Mouse (Mus musculus): ENCODE measurements around the gene Brd3os. TPM values are rescaled to one million over a fixed set of nuclear protein-coding genes. Genes with fewer than 3 reads are reported as not detected.

Gene Brd3os
- polyA plus RNA-seq, 1 experiment from 2014 or later, result 14.6 TPM

DNA sequence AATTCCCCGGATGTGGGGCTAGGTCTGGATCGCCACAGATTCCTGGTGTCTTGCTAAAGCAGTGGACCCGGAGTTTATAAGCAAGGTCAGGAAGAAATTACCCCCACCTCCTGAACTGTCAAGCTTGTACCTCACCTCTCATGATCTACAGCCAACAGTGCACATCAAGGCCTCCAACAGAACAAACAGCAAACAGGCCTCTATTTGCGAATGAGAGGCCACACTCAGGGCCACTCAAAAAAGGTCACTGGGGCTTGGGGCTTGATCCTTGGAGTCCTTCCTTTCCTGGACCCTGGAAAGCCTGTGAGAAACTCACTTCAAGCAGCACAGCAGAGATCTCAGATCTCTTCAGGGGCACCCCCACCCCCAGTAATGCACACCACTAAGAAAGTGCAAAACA, 31.8 kb downstream of the Brd3os start:
- Histone ChIP-seq H3K4me2 (replicated peaks) (peak overlapping the region; percentile 98), H3K27ac (no peak overlapping the region), H3K4me1 (peaks cover 63% of the 10 kb centered on the region), H3K9ac (peak overlapping the region; percentile 91), H3K27me3 (no peaks in the 10 kb centered on the region), H3K9me3 (no peaks in the 10 kb centered on the region), H3K36me3 (peaks cover 8% of the 10 kb centered on the region), H3K4me3 (peak overlapping the region; percentile 79)
- ATAC-seq (ENCODE audit: insufficient number of reproducible peaks, insufficient read depth, low FRiP score, low TSS enrichment), result no peak
- 17% methylated on average over 4 of the region's 4 CpGs for WGBS

DNA sequence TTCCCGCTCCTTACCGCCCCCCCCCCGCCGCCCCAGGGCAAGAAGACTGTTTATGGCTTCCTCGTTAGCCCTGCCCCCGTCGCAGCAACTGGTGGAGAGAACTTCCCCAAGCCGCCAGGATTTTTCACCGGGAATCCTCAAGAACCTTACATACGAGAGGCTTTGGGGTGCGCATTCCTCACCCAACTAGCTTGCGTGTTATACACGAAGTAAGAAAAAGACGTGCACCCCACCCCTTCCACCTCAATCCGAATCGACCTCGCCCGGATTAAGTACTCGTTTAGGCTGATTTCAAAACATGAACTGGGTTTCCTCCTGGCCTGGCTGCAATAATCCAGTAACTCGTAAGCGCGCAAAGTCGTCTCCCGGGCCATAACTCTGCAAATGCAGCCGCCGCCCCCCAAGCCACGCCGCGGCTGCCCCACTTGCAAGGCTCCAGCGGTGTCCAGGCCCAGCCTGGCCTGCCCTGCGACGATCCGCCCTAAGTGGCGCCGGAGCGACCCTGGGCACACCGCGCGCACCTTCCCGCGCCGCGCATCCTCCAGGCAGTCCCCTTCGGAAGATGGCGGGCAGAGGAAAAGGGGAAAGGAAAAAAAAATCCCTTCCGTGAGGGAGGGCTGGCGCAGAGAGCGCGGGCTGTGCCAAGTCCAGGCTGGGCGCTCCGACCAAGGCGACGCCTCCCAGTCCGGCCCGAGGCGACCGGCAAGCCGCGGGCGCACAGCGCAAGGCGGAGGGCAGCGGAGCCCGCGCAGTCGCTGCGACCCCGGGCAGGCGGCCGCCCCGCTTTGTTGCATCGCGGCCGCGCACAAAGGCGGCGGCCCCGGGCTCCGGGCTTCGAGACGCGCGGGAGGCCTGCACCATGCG, 32.7 kb downstream of the Brd3os start:
- WGBS, result under 1% methylated on average over 82 of the region's 84 CpGs
- ATAC-seq (ENCODE audit: insufficient number of reproducible peaks, insufficient read depth, low FRiP score, low TSS enrichment), result peak; percentile 20; the same call in 1 of the 2 replicates
- H3K9me3 ChIP-seq, result no peaks in the 10 kb centered on the region
- peak overlapping the region; percentile 98 for H3K4me2 ChIP-seq (replicated peaks)
- H3K36me3 ChIP-seq, result peaks cover 8% of the 10 kb centered on the region
- H3K9ac ChIP-seq, result peak overlapping the region; percentile 91
- peaks cover 54% of the 10 kb centered on the region for H3K4me1 ChIP-seq
- peak overlapping the region; percentile 79 for H3K4me3 ChIP-seq
- no peaks in the 10 kb centered on the region for H3K27me3 ChIP-seq
- peak overlapping the region; percentile 98 for H3K27ac ChIP-seq

DNA sequence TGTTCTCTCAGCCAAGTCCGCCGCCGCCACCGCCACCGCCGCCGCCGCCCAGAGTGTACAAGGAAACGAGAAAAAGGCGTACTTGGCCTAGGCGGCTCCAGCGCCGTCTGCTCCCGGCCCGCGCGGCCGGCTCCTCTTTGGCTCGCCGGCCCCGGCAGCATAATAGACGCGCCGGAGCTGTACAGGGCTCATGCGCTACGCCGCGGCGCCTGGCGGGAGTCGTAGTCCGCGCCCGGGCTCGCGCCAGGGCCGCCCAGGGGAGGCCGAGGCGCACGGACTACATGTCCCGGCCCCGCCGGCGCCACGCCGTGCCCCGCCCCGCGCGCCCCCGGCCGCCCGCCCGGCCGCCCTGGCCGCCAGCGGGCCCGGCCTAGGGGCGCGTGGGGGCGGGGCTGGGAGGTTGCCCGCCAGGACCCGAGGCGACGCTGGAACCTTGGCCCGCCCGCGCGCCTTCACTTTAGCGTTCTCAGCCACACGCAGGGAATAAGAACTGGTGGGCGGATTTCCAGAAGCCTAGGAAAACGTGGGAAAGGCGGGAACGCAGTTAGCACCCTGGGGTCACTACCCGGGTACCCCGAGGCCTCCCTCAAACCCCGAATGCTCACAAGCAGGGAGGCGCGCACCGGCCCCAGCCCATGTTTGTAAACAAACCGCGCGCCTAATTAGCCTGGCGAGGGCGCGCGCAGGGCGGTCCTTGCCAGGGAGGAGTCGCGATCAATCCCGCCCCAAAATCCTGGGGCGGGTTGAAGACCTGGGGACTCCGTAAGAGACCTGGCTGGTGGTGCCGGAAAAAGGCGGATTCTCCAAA, 33.6 kb downstream of the Brd3os start:
- Histone ChIP-seq H3K27me3 (no peaks in the 10 kb centered on the region), H3K4me3 (peak overlapping the region; percentile 79), H3K4me1 (peaks cover 47% of the 10 kb centered on the region), H3K36me3 (peaks cover 8% of the 10 kb centered on the region), H3K9me3 (no peaks in the 10 kb centered on the region), H3K4me2 (replicated peaks) (peak overlapping the region; percentile 98), H3K9ac (peak overlapping the region; percentile 91), H3K27ac (peak overlapping the region; percentile 98)
- WGBS, result under 1% methylated on average over 96 of the region's 96 CpGs
- ATAC-seq (ENCODE audit: insufficient number of reproducible peaks, insufficient read depth, low FRiP score, low TSS enrichment), result peak; percentile 99

- H3K27me3 ChIP-seq, result no peaks in the 10 kb centered on the region
- H3K4me3 ChIP-seq, result peak overlapping the region; percentile 79
- H3K4me1 ChIP-seq, result peaks cover 38% of the 10 kb centered on the region
- WGBS, result 33% methylated on average over 11 of the region's 11 CpGs
- no peaks in the 10 kb centered on the region for H3K9me3 ChIP-seq
- H3K27ac ChIP-seq, result peak overlapping the region; percentile 93
- H3K36me3 ChIP-seq, result peaks cover 5% of the 10 kb centered on the region; the same call in 1 of the 2 replicates
- H3K9ac ChIP-seq, result peak overlapping the region; percentile 64
- no peak; the same call in 1 of the 2 replicates for ATAC-seq (ENCODE audit: insufficient number of reproducible peaks, insufficient read depth, low FRiP score, low TSS enrichment)
- H3K4me2 ChIP-seq (replicated peaks), result peak overlapping the region; percentile 98
Measured at GRCm38 (mm10) chr2:27476303-27477192, 34.4 kb downstream of the Brd3os start.

GRCm38 (mm10) chr2:27479821-27480220, 37.7 kb downstream of the Brd3os start:
- Histone ChIP-seq H3K27me3 (no peaks in the 10 kb centered on the region), H3K9ac (no peak overlapping the region), H3K36me3 (no peaks in the 10 kb centered on the region), H3K27ac (no peak overlapping the region), H3K4me2 (replicated peaks) (no peak overlapping the region), H3K4me3 (no peak overlapping the region), H3K9me3 (no peaks in the 10 kb centered on the region), H3K4me1 (peaks cover 11% of the 10 kb centered on the region; the same call in 1 of the 2 replicates)
- ATAC-seq (ENCODE audit: insufficient number of reproducible peaks, insufficient read depth, low FRiP score, low TSS enrichment), result no peak
- WGBS, result 54% methylated on average over 4 of the region's 4 CpGs

DNA sequence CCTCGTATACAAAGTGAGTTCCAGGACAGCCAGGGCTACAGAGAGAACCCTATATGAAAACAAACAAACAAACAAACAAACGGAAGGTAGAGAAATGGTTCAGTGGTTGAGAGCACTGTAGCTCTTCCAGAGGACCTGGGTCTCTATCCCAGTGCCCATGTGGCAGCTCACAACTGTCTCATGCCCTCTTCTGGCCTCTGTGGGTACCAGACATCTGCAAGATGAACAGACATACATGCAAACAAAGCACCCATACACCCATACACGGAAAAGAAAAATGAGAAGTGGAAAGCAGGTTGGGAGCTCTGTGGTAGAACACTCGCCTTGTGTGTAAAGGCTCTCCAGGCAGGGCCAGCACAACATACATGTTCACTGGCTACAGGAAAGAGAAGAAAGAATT, 38.2 kb downstream of the Brd3os start:
- no peak overlapping the region for H3K9ac ChIP-seq

GRCm38 (mm10) chr2:27482265-27482861, 40.2 kb downstream of the Brd3os start:
- Histone ChIP-seq H3K27ac (no peak overlapping the region), H3K4me1 (no peaks in the 10 kb centered on the region), H3K4me2 (replicated peaks) (no peak overlapping the region), H3K9me3 (no peaks in the 10 kb centered on the region), H3K36me3 (no peaks in the 10 kb centered on the region), H3K9ac (no peak overlapping the region), H3K27me3 (no peaks in the 10 kb centered on the region), H3K4me3 (no peak overlapping the region)
- no peak for ATAC-seq (ENCODE audit: insufficient number of reproducible peaks, insufficient read depth, low FRiP score, low TSS enrichment)
- WGBS, result 79% methylated on average over 7 of the region's 7 CpGs

More for the DNA sequence above, 38.2 kb downstream of the Brd3os start:
- Histone ChIP-seq H3K4me3 (no peak overlapping the region), H3K4me2 (replicated peaks) (no peak overlapping the region), H3K36me3 (no peaks in the 10 kb centered on the region), H3K9me3 (no peaks in the 10 kb centered on the region), H3K27ac (no peak overlapping the region), H3K27me3 (no peaks in the 10 kb centered on the region), H3K4me1 (peaks cover 11% of the 10 kb centered on the region; the same call in 1 of the 2 replicates)
- ATAC-seq (ENCODE audit: insufficient number of reproducible peaks, insufficient read depth, low FRiP score, low TSS enrichment), result no peak
- WGBS, result 75% methylated on average over 4 of the region's 4 CpGs

- 62% methylated on average over 4 of the region's 4 CpGs for WGBS
- Histone ChIP-seq H3K4me2 (replicated peaks) (no peak overlapping the region), H3K4me3 (no peak overlapping the region), H3K9me3 (no peaks in the 10 kb centered on the region), H3K27me3 (no peaks in the 10 kb centered on the region), H3K27ac (no peak overlapping the region), H3K4me1 (no peaks in the 10 kb centered on the region), H3K36me3 (no peaks in the 10 kb centered on the region), H3K9ac (no peak overlapping the region)
- ATAC-seq (ENCODE audit: insufficient number of reproducible peaks, insufficient read depth, low FRiP score, low TSS enrichment), result no peak
Measured at GRCm38 (mm10) chr2:27486725-27487124, 44.6 kb downstream of the Brd3os start.

GRCm38 (mm10) chr2:27487336-27488049, 45.4 kb downstream of the Brd3os start:
- no peak overlapping the region for H3K27ac ChIP-seq

DNA sequence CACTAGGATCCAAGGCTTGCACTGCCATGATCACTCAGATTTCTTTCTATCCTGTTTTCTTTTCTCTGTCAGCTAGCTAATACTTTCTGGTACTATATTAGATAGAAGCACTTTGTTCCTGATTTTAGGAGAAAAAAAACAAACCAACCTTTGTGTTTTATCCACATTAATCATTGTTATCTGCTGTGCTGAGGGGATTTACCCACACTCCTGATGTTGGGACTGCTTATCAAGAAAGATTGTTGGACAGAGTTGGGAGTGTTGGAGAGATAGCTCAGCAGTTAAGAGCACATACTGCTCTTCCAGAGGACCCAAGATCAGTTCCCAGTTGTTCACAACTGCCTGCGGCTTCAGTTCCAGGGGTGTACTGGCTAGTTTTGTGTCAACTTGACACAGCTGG, 46.2 kb downstream of the Brd3os start:
- ATAC-seq (ENCODE audit: insufficient number of reproducible peaks, insufficient read depth, low FRiP score, low TSS enrichment), result no peak
- no peaks in the 10 kb centered on the region for H3K27me3 ChIP-seq
- no peak overlapping the region for H3K27ac ChIP-seq
- 95% methylated on average over 1 of the region's 1 CpGs for WGBS
- no peaks in the 10 kb centered on the region for H3K9me3 ChIP-seq
- H3K4me1 ChIP-seq, result no peaks in the 10 kb centered on the region
- H3K4me3 ChIP-seq, result no peak overlapping the region
- no peak overlapping the region for H3K9ac ChIP-seq
- H3K36me3 ChIP-seq, result no peaks in the 10 kb centered on the region
- H3K4me2 ChIP-seq (replicated peaks), result no peak overlapping the region

More at GRCm38 (mm10) chr2:27487336-27488049, 45.4 kb downstream of the Brd3os start:
- Histone ChIP-seq H3K4me3 (no peak overlapping the region), H3K27me3 (no peaks in the 10 kb centered on the region), H3K4me2 (replicated peaks) (no peak overlapping the region), H3K36me3 (no peaks in the 10 kb centered on the region), H3K9me3 (no peaks in the 10 kb centered on the region), H3K9ac (no peak overlapping the region), H3K4me1 (no peaks in the 10 kb centered on the region)
- no peak for ATAC-seq (ENCODE audit: insufficient number of reproducible peaks, insufficient read depth, low FRiP score, low TSS enrichment)
- 78% methylated on average over 3 of the region's 4 CpGs for WGBS

Data from embryonic facial prominence, embryonic 12.5 days (tissue).